Mouse (Mus musculus): Measurements from ENCODE around the gene Hk2. TPM values are rescaled to one million over a fixed set of nuclear protein-coding genes. Genes with fewer than 3 reads are reported as not detected.
"Not testable (repeated sequence)": the region's sequence is repeated elsewhere in the genome, so short reads cannot be mapped to it uniquely, and the experiment has no call there.

Hk2 gene
- total RNA-seq, 2 experiments from 2014 or later: 6.1 to 8.0 TPM

DNA sequence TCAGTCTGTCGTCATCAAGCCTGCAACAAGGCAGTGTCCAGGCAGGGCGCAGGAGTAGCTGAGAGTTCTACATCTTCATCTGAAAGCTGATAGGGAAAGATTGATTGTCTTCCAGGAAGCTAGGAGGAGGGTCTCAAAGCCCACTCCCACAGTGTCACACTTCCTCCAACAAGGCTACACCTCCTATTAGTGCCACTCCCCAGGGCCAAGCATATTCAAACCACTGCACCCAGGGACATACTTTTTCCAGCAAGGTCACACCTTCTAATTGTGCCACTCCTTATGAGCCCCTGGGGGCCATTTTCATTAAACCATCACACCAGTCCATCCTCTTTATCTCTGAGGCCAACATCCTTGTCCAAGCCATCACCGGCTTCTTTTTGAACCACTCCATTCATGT is 77.5 kb downstream of the Hk2 start:
- DNase-seq (ENCODE audit: low spot score in 2 of 2): no peak

DNA sequence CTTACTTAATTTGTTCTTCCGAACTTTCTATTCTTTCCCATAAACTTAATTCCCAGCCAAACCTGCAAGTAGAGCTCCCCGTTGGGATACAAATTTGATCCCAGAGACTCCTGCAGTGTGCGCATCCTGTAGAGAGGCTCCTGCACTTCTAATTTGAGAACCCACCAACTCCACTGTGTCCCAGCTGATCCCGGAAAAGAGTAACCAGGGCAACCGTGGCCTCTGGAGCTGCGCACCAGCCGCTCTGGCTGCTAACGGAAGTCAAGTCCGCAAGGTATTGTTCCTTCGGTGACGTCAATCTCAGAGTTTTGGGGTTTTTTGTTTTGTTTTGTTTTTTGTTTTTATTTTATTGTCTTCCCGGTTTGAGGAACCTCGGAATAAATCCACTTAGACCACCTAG is 79.6 kb downstream of the Hk2 start:
- DNase-seq (ENCODE audit: low spot score in 2 of 2): no peak

DNA sequence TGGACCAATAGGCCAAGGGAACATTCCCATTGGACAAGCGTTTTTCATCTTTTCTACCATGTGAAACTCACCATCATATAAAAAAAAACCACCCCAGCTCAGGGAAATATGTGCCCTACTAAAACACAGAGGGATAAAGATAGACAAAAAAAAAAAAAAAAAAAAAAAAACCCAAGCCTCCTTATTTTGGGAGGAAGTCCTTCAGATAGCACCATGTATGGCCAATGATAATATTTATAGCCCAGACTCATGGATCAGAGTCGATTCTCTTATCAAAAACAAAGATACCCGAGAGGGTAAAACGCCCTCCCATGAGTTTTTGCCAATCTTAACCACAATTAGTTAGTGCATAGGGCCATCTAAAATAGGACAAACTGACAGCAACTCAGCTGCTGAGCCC is 84.8 kb downstream of the Hk2 start:
- no peak for DNase-seq (ENCODE audit: low spot score in 2 of 2)

DNA sequence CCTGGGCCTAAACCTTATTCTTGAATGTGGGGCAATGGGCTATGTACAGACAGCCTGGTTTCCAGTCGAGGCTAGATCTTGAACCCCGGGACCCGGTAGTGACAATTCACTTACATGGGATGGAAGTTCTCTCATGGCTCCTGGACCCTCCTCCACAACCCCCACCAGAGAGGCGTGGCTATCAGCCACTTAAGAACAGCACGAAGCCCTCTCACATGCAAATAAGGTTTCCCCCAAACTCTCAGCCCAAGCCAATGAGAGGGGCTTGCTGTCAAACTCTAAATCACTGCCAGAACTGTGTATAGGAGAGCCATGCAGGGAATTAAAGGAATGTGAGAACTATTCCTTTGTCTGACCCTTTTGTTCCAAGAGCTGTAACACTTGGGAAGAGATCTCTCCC is 85.7 kb downstream of the Hk2 start:
- not testable (repeated sequence) for DNase-seq (ENCODE audit: low spot score in 2 of 2)

DNA sequence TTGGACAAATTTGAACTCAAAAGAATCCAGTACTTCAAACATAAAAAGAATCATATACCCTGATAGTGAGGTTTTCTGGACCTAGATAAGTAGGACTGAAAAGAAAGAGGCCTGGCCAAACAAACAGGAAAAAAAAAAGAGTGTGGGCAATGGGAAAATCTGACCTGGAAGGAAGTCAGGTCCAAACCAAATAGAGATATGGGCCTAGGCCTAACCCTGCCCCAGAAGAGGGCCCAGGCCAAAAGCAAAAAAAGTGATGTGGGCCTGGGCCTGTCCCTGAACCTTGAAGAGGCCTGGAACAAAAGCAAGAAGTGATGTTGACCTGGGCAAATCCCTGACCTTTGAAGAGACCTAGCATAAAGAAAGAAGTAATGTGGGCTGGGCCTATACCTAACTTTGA is 90.1 kb downstream of the Hk2 start:
- no peak for DNase-seq (ENCODE audit: low spot score in 2 of 2)

DNA sequence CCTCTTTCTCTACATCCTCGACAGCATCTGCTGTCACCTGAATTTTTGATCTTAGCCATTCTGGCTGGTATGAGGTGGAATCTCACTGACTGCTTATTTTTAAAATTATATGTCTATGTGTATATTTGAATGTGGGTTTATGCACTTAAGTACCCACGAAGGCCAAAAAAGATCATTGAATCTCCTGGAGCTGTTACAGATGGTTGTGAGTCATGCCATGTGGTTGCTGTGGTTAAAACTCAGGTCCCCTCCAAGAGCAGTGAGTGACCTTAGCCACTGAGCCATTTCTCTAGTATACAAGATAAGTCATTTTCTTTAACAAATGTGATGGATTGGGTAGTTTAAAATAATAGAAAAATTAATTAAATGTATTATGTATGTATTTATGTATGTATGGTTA is 95.0 kb downstream of the Hk2 start:
- DNase-seq (ENCODE audit: low spot score in 2 of 2): not testable (repeated sequence)

DNA sequence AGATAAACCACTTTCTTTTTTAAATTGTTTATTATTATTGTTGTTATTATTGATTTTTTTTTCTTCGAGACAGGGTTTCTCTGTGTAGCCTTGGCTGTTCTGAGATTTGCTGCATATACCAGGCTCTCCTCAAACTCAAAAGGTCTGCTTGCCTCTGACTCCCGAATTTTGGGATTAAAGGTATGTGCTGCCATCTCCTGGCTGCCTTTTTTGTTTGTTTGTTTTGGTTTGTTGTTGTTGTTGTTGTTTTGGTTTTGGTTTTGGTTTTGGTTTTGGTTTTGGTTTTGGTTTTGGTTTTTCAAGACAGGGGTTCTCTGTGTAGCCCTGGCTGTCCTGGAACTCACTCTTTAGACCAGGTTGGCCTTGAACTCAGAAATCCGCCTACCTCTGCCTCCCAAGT is 96.6 kb downstream of the Hk2 start:
- DNase-seq (ENCODE audit: low spot score in 2 of 2): not testable (repeated sequence)

Other genes with a start within 250 kb of the Hk2 start
- 10 to 100 TPM; 39.5 to 40.5 TPM for gene Pole4, start 69.1 kb downstream of the Hk2 start, total RNA-seq (2021)
- gene Sema4f, start 165.3 kb upstream of the Hk2 start, total RNA-seq (2021): 10 to 100 TPM; 40.1 to 40.8 TPM
- not detected for gene M1ap, start 172.4 kb upstream of the Hk2 start, total RNA-seq (2021)